Mouse (Mus musculus) ovary, postnatal 10 days (tissue): Measurements from ENCODE around the gene Lhx2.

Experiments used
- DNase-seq: peaks from one replicate; pipeline ENCODE4 v3.0.0; 2022; ENCODE audit warnings: low spot score

The Lhx2 gene

GRCm38 (mm10) chr2:38359186-38359585 is 20.1 kb downstream of the Lhx2 start:
- no peak for DNase-seq

GRCm38 (mm10) chr2:38359811-38360210 is 20.7 kb downstream of the Lhx2 start:
- DNase-seq = no peak

- DNase-seq = no peak
These were observed 27.1 kb downstream of the Lhx2 start for GRCm38 (mm10) chr2:38366222-38366621.

GRCm38 (mm10) chr2:38367023-38367422 is 27.9 kb downstream of the Lhx2 start:
- no peak for DNase-seq

- DNase-seq = no peak
These were observed 28.8 kb downstream of the Lhx2 start for GRCm38 (mm10) chr2:38367852-38368251.

GRCm38 (mm10) chr2:38368746-38369330 is 29.8 kb downstream of the Lhx2 start:
- DNase-seq = no peak

- DNase-seq = peak; percentile 41
These were observed 36.7 kb downstream of the Lhx2 start for GRCm38 (mm10) chr2:38375606-38376304.

- DNase-seq = no peak
These were observed 38.2 kb downstream of the Lhx2 start for GRCm38 (mm10) chr2:38377254-38377653.

- DNase-seq = no peak
These were observed 39.3 kb downstream of the Lhx2 start for GRCm38 (mm10) chr2:38378346-38378745.

GRCm38 (mm10) chr2:38378849-38379545 is 39.9 kb downstream of the Lhx2 start:
- no peak for DNase-seq

- DNase-seq = no peak
These were observed 40.4 kb downstream of the Lhx2 start for GRCm38 (mm10) chr2:38379546-38379870.

GRCm38 (mm10) chr2:38380136-38381083 is 41.3 kb downstream of the Lhx2 start:
- DNase-seq = no peak

GRCm38 (mm10) chr2:38387568-38388262 is 48.6 kb downstream of the Lhx2 start:
- DNase-seq = no peak

GRCm38 (mm10) chr2:38394977-38395868 is 56.1 kb downstream of the Lhx2 start:
- DNase-seq = no peak

GRCm38 (mm10) chr2:38395869-38396236 is 56.8 kb downstream of the Lhx2 start:
- no peak for DNase-seq

GRCm38 (mm10) chr2:38397306-38397705 is 58.2 kb downstream of the Lhx2 start:
- DNase-seq = no peak

- no peak for DNase-seq
These were observed 58.8 kb downstream of the Lhx2 start for GRCm38 (mm10) chr2:38397882-38398281.

GRCm38 (mm10) chr2:38402611-38403010 is 63.5 kb downstream of the Lhx2 start:
- DNase-seq = no peak

GRCm38 (mm10) chr2:38403231-38403630 is 64.2 kb downstream of the Lhx2 start:
- no peak for DNase-seq

GRCm38 (mm10) chr2:38404007-38404596 is 65.0 kb downstream of the Lhx2 start:
- DNase-seq = no peak
